Mouse (Mus musculus) embryonic facial prominence, embryonic 14.5 days (tissue): Measurements from ENCODE around the gene Klk1b5. TPM values are rescaled to one million over a fixed set of nuclear protein-coding genes. Genes with fewer than 3 reads are reported as not detected.

Experiments
- ATAC-seq: fragments of 200-750 bp; cut with Nextera tagmentation; 2 replicates; pipeline ENCODE4 v1.8.0; 2017; ENCODE audit warnings: low read depth, moderate number of reproducible peaks, moderate TSS enrichment
- DNase-seq: peaks from one replicate; pipeline ENCODE4 v3.0.0-alpha.2; 2015; ENCODE audit warnings: low spot score
- H3K27ac ChIP-seq: fragments of 300-500 bp; sonication (generic); replicated peaks from 2 replicates; pipeline ENCODE4 v1.5.1; 2014; ENCODE audit warnings: low read depth, mild to moderate bottlenecking, low read length, moderate library complexity
- H3K27me3 ChIP-seq: fragments of 300-500 bp; sonication (generic); replicated peaks from 2 replicates; pipeline ENCODE4 v1.6.1; 2014; ENCODE audit warnings: low read length; ENCODE audit not compliant: control insufficient read depth, insufficient read depth
- H3K36me3 ChIP-seq: fragments of 300-500 bp; sonication (generic); 2 replicates; pipeline ENCODE4 v1.6.1; 2014; ENCODE audit warnings: low read length, mixed read lengths; ENCODE audit not compliant: control insufficient read depth, insufficient read depth
- H3K4me1 ChIP-seq: fragments of 300-500 bp; sonication (generic); 2 replicates; pipeline ENCODE4 v1.6.1; 2014; ENCODE audit warnings: antibody characterized with exemption, low read length; ENCODE audit not compliant: control insufficient read depth, insufficient read depth
- H3K4me2 ChIP-seq: fragments of 300-500 bp; sonication (generic); 2 replicates; pipeline ENCODE4 v1.6.1; 2014; ENCODE audit warnings: low read depth, mild to moderate bottlenecking, low read length, moderate library complexity, mixed read lengths
- H3K4me3 ChIP-seq: fragments of 300-500 bp; sonication (generic); 2 replicates; pipeline ENCODE4 v1.5.1; 2014; ENCODE audit warnings: low read depth, mild to moderate bottlenecking, low read length
- H3K9ac ChIP-seq: fragments of 300-500 bp; sonication (generic); 2 replicates; pipeline ENCODE4 v1.6.1; 2014; ENCODE audit warnings: low read depth, mild to moderate bottlenecking, low read length, moderate library complexity, mixed read lengths
- H3K9me3 ChIP-seq: fragments of 300-500 bp; sonication (generic); 2 replicates; pipeline ENCODE4 v1.6.1; 2016; ENCODE audit warnings: low read length; ENCODE audit not compliant: control insufficient read depth
- WGBS: fragments of 180-500 bp; shearing (Covaris S2); extraction: QIAGEN DNeasy Blood & Tissue Kit; methylation state at CpG from one replicate; pipeline ENCODE4 v1.1.7; 2014; 5-methylcytosine and 5-hydroxymethylcytosine counted together
- polyA plus RNA-seq: library from polyadenylated mRNA; unstranded; fragments of >200 nt; fragmentation: Nextera tagmentation; extraction: Ambion mirVana; gene quantifications from 2 replicates; pipeline ENCODE4 v1.2.1, GENCODE M21; 2014

The Klk1b5 gene
- polyA plus RNA-seq, 1 experiment from 2014 or later, result not detected

GRCm38 (mm10) chr7:44262791-44263643 is 47.3 kb downstream of the Klk1b5 start:
- no peak overlapping the region for H3K9ac ChIP-seq
- no peak overlapping the region for H3K4me3 ChIP-seq

DNA sequence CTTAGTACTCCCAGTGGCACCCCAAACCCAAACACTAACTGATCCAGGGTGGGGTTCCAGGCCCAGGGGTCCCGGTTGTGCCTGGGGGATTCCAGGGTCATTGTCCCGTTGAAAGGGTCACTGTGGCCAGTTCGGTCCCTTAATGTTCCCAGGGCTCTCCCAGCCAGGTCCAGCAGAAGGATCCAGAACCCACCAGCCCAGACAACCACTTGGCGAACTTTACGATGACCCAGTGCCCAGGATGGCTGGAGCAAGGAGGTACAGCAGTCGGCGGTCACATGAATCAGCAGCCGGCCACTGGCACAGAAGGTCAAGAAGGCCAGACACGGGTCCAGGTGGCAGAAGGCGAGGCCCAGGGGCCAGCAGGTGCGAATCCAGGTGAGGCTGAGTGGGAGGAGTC is 52.4 kb downstream of the Klk1b5 start:
- no peak overlapping the region for H3K27ac ChIP-seq
- no peak for ATAC-seq
- no peak overlapping the region for H3K4me2 ChIP-seq
- no peaks in the 10 kb centered on the region for H3K36me3 ChIP-seq
- peaks cover 11% of the 10 kb centered on the region; the same call in 1 of the 2 replicates for H3K27me3 ChIP-seq
- no peaks in the 10 kb centered on the region for H3K4me1 ChIP-seq
- H3K9ac ChIP-seq, result no peak overlapping the region
- no peak overlapping the region for H3K4me3 ChIP-seq
- no peak for DNase-seq
- 80% methylated on average over 11 of the region's 11 CpGs for WGBS
- H3K9me3 ChIP-seq, result no peaks in the 10 kb centered on the region

More at GRCm38 (mm10) chr7:44262791-44263643, 47.3 kb downstream of the Klk1b5 start:
- Histone ChIP-seq H3K27ac (no peak overlapping the region), H3K27me3 (peaks cover 12% of the 10 kb centered on the region; the same call in 1 of the 2 replicates), H3K4me2 (peak overlapping the region; percentile 40), H3K9me3 (no peaks in the 10 kb centered on the region), H3K36me3 (no peaks in the 10 kb centered on the region), H3K4me1 (no peaks in the 10 kb centered on the region)
- ATAC-seq (peak; percentile 67), DNase-seq (peak; percentile 95)
- WGBS, result 2% methylated on average over 34 of the region's 34 CpGs

GRCm38 (mm10) chr7:44269397-44269796 is 53.7 kb downstream of the Klk1b5 start:
- Histone ChIP-seq H3K4me1 (no peaks in the 10 kb centered on the region), H3K9ac (no peak overlapping the region), H3K4me2 (no peak overlapping the region), H3K27me3 (peaks cover 6% of the 10 kb centered on the region; the same call in 1 of the 2 replicates), H3K4me3 (no peak overlapping the region), H3K36me3 (no peaks in the 10 kb centered on the region), H3K27ac (no peak overlapping the region), H3K9me3 (no peaks in the 10 kb centered on the region)
- 84% methylated on average over 2 of the region's 2 CpGs for WGBS
- DNase-seq (no peak), ATAC-seq (no peak)

Other genes with a start within 250 kb of the Klk1b5 start
- gene Klk1b1, start 249.2 kb upstream of the Klk1b5 start, polyA plus RNA-seq, result not detected in 2 replicates
- not detected in 2 replicates for gene Klk1b9, start 239.9 kb upstream of the Klk1b5 start, polyA plus RNA-seq
- not detected in 2 replicates for gene Klk1b11, start 220.1 kb upstream of the Klk1b5 start, polyA plus RNA-seq
- gene Klk1b26, start 203.8 kb upstream of the Klk1b5 start, polyA plus RNA-seq, result 1.2 and 2.2 TPM in 2 replicates
- gene Klk1b27, start 163.7 kb upstream of the Klk1b5 start, polyA plus RNA-seq, result not detected in 2 replicates
- gene Klk1b21, start 113.6 kb upstream of the Klk1b5 start, polyA plus RNA-seq, result not detected in 2 replicates
- not detected in 2 replicates for gene Klk1b22, start 103.3 kb upstream of the Klk1b5 start, polyA plus RNA-seq
- gene Klk1b16, start 79.2 kb upstream of the Klk1b5 start, polyA plus RNA-seq, result not detected in 2 replicates
- not detected in 2 replicates for gene Klk1b24, start 27.7 kb upstream of the Klk1b5 start, polyA plus RNA-seq
- not detected in 2 replicates for gene Klk1b3, start 17.8 kb upstream of the Klk1b5 start, polyA plus RNA-seq
- gene Klk1b4, start 8.5 kb upstream of the Klk1b5 start, polyA plus RNA-seq, result not detected in 2 replicates
- not detected in 2 replicates for gene Klk1, start 9.4 kb downstream of the Klk1b5 start, polyA plus RNA-seq
- gene Gm36864, start 20.2 kb downstream of the Klk1b5 start, polyA plus RNA-seq, result not detected in 2 replicates
- 0.83 and 1.1 TPM in 2 replicates for gene 1700028J19Rik, start 30.8 kb downstream of the Klk1b5 start, polyA plus RNA-seq
- gene 2410002F23Rik, start 30.8 kb downstream of the Klk1b5 start, polyA plus RNA-seq, result 117 and 144 TPM in 2 replicates
- gene Acp4, start 41.4 kb downstream of the Klk1b5 start, polyA plus RNA-seq, result 0.92 and 0.96 TPM in 2 replicates
- not detected in 2 replicates for gene Gm15517, start 45.5 kb downstream of the Klk1b5 start, polyA plus RNA-seq
- gene Clec11a, start 91.0 kb downstream of the Klk1b5 start, polyA plus RNA-seq, result 27.3 and 34.6 TPM in 2 replicates
- gene Shank1, start 94.3 kb downstream of the Klk1b5 start, polyA plus RNA-seq, result 3.6 and 3.7 TPM in 2 replicates
- gene Syt3, start 168.2 kb downstream of the Klk1b5 start, polyA plus RNA-seq, result 2.4 and 2.6 TPM in 2 replicates
- 0.33 and 0.80 TPM in 2 replicates for gene 1700008O03Rik, start 169.9 kb downstream of the Klk1b5 start, polyA plus RNA-seq
- gene Lrrc4b, start 213.1 kb downstream of the Klk1b5 start, polyA plus RNA-seq, result 1.8 and 2.1 TPM in 2 replicates
- gene Aspdh, start 249.4 kb downstream of the Klk1b5 start, polyA plus RNA-seq, result 0.43 and 0.47 TPM in 2 replicates